Mouse (Mus musculus) heart, embryonic 13.5 days (tissue): ENCODE data around the gene Dlg5. TPM values are rescaled to one million over a fixed set of nuclear protein-coding genes. Genes with fewer than 3 reads are reported as not detected.

Experiments
- ATAC-seq: fragments of 200-750 bp; cut with Nextera tagmentation; 2 replicates; pipeline ENCODE4 v1.8.0; 2017; ENCODE audit warnings: moderate TSS enrichment; ENCODE audit not compliant: insufficient number of reproducible peaks, low FRiP score, low TSS enrichment; ENCODE audit errors: extremely low read depth
- H3K27ac ChIP-seq: fragments of 300-500 bp; sonication (generic); replicated peaks from 2 replicates; pipeline ENCODE4 v1.5.1; 2015; ENCODE audit warnings: moderate library complexity, mild to moderate bottlenecking, inconsistent platforms
- H3K27me3 ChIP-seq: fragments of 300-500 bp; sonication (generic); replicated peaks from 2 replicates; pipeline ENCODE4 v1.6.1; 2015; ENCODE audit warnings: mild to moderate bottlenecking, inconsistent platforms
- H3K36me3 ChIP-seq: fragments of 300-500 bp; sonication (generic); 2 replicates; pipeline ENCODE4 v1.6.1; 2015; ENCODE audit warnings: mild to moderate bottlenecking, inconsistent platforms
- H3K4me1 ChIP-seq: fragments of 300-500 bp; sonication (generic); 2 replicates; pipeline ENCODE4 v1.6.1; 2015; ENCODE audit warnings: inconsistent platforms
- H3K4me2 ChIP-seq: fragments of 300-500 bp; sonication (generic); 2 replicates; pipeline ENCODE4 v1.6.1; 2015; ENCODE audit warnings: inconsistent platforms, mild to moderate bottlenecking, moderate library complexity
- H3K4me3 ChIP-seq: fragments of 300-500 bp; sonication (generic); 2 replicates; pipeline ENCODE4 v1.5.1; 2015; ENCODE audit warnings: moderate library complexity, mild to moderate bottlenecking, inconsistent platforms
- H3K9ac ChIP-seq: fragments of 300-500 bp; sonication (generic); 2 replicates; pipeline ENCODE4 v1.6.1; 2015; ENCODE audit warnings: inconsistent platforms, mild to moderate bottlenecking, moderate library complexity
- H3K9me3 ChIP-seq: fragments of 300-500 bp; sonication (generic); 2 replicates; pipeline ENCODE4 v1.6.1; 2016; ENCODE audit warnings: inconsistent platforms
- WGBS: fragments of 180-500 bp; shearing (Covaris S2); methylation state at CpG from one replicate; pipeline ENCODE4 v1.1.7; 2015; ENCODE audit warnings: mixed read lengths; 5-methylcytosine and 5-hydroxymethylcytosine counted together
- microRNA-seq: library from miRNA; unstranded; fragments of <30 nt; microRNA quantifications from one replicate; pipeline ENCODE4, GENCODE M21; 2016
- polyA plus RNA-seq: library from polyadenylated mRNA; unstranded; fragments of >200 nt; fragmentation: Nextera tagmentation; extraction: Ambion mirVana; gene quantifications from 2 replicates; pipeline ENCODE4 v1.2.1, GENCODE M21; 2015

Gene Dlg5
- polyA plus RNA-seq, 1 experiment from 2014 or later: 10.4 TPM

- Histone ChIP-seq H3K36me3 (no peaks in the 10 kb centered on the region), H3K4me2 (no peak overlapping the region), H3K27me3 (no peaks in the 10 kb centered on the region; the same call in 1 of the 2 replicates), H3K27ac (no peak overlapping the region), H3K4me1 (no peaks in the 10 kb centered on the region), H3K9ac (no peak overlapping the region), H3K4me3 (no peak overlapping the region), H3K9me3 (no peaks in the 10 kb centered on the region)
- WGBS: 83% methylated on average over 2 of the region's 2 CpGs
- ATAC-seq: no peak
Observed at GRCm38 (mm10) chr14:24106734-24107133, 139.0 kb downstream of the Dlg5 start.

GRCm38 (mm10) chr14:24098828-24099227 is 146.9 kb downstream of the Dlg5 start:
- Histone ChIP-seq H3K9me3 (no peaks in the 10 kb centered on the region), H3K4me1 (peaks cover 12% of the 10 kb centered on the region), H3K36me3 (no peaks in the 10 kb centered on the region), H3K27me3 (no peaks in the 10 kb centered on the region), H3K4me3 (no peak overlapping the region), H3K27ac (no peak overlapping the region), H3K4me2 (no peak overlapping the region), H3K9ac (no peak overlapping the region)
- 66% methylated on average over 4 of the region's 4 CpGs for WGBS
- ATAC-seq: no peak

- Histone ChIP-seq H3K27ac (no peak overlapping the region), H3K9me3 (no peaks in the 10 kb centered on the region), H3K36me3 (no peaks in the 10 kb centered on the region), H3K4me1 (peaks cover 22% of the 10 kb centered on the region), H3K4me3 (no peak overlapping the region), H3K27me3 (no peaks in the 10 kb centered on the region), H3K4me2 (no peak overlapping the region), H3K9ac (no peak overlapping the region)
- no peak for ATAC-seq
- 84% methylated on average over 1 of the region's 1 CpGs for WGBS
Observed at GRCm38 (mm10) chr14:24094656-24095055, 151.1 kb downstream of the Dlg5 start.

GRCm38 (mm10) chr14:24093221-24093620 is 152.5 kb downstream of the Dlg5 start:
- Histone ChIP-seq H3K4me1 (peaks cover 18% of the 10 kb centered on the region), H3K4me2 (no peak overlapping the region), H3K27me3 (no peaks in the 10 kb centered on the region), H3K27ac (no peak overlapping the region), H3K9me3 (no peaks in the 10 kb centered on the region), H3K9ac (no peak overlapping the region), H3K36me3 (no peaks in the 10 kb centered on the region), H3K4me3 (no peak overlapping the region)
- 89% methylated on average over 4 of the region's 4 CpGs for WGBS
- ATAC-seq: no peak

GRCm38 (mm10) chr14:24092391-24092790 is 153.3 kb downstream of the Dlg5 start:
- Histone ChIP-seq H3K27me3 (no peaks in the 10 kb centered on the region), H3K4me1 (peaks cover 18% of the 10 kb centered on the region), H3K4me2 (no peak overlapping the region), H3K9me3 (no peaks in the 10 kb centered on the region), H3K4me3 (no peak overlapping the region), H3K36me3 (no peaks in the 10 kb centered on the region), H3K9ac (no peak overlapping the region), H3K27ac (no peak overlapping the region)
- ATAC-seq: no peak
- 78% methylated on average over 3 of the region's 3 CpGs for WGBS

GRCm38 (mm10) chr14:24090790-24091189 is 154.9 kb downstream of the Dlg5 start:
- Histone ChIP-seq H3K9me3 (no peaks in the 10 kb centered on the region), H3K36me3 (no peaks in the 10 kb centered on the region), H3K4me1 (peaks cover 29% of the 10 kb centered on the region), H3K27ac (no peak overlapping the region), H3K9ac (no peak overlapping the region), H3K4me3 (no peak overlapping the region), H3K4me2 (no peak overlapping the region), H3K27me3 (no peaks in the 10 kb centered on the region)
- ATAC-seq: no peak
- 23% methylated on average over 1 of the region's 1 CpGs for WGBS

GRCm38 (mm10) chr14:24089181-24089580 is 156.5 kb downstream of the Dlg5 start:
- H3K4me3 ChIP-seq: no peak overlapping the region
- ATAC-seq: no peak
- 79% methylated on average over 3 of the region's 3 CpGs for WGBS
- H3K9ac ChIP-seq: no peak overlapping the region
- H3K4me2 ChIP-seq: no peak overlapping the region
- H3K4me1 ChIP-seq: peaks cover 21% of the 10 kb centered on the region
- no peaks in the 10 kb centered on the region for H3K9me3 ChIP-seq
- H3K27ac ChIP-seq: no peak overlapping the region
- no peaks in the 10 kb centered on the region for H3K27me3 ChIP-seq
- no peaks in the 10 kb centered on the region for H3K36me3 ChIP-seq

- 89% methylated on average over 3 of the region's 3 CpGs for WGBS
- no peak overlapping the region for H3K4me3 ChIP-seq
- peaks cover 22% of the 10 kb centered on the region for H3K4me1 ChIP-seq
- H3K27ac ChIP-seq: no peak overlapping the region
- ATAC-seq: no peak
- H3K36me3 ChIP-seq: no peaks in the 10 kb centered on the region
- no peak overlapping the region for H3K9ac ChIP-seq
- H3K4me2 ChIP-seq: no peak overlapping the region
- H3K27me3 ChIP-seq: peaks cover 4% of the 10 kb centered on the region; the same call in 1 of the 2 replicates
- no peaks in the 10 kb centered on the region for H3K9me3 ChIP-seq
Observed at GRCm38 (mm10) chr14:24087430-24087829, 158.3 kb downstream of the Dlg5 start.

- 50% methylated on average over 5 of the region's 5 CpGs for WGBS
- no peak for ATAC-seq
- Histone ChIP-seq H3K36me3 (no peaks in the 10 kb centered on the region), H3K27ac (no peak overlapping the region), H3K9me3 (no peaks in the 10 kb centered on the region), H3K27me3 (peaks cover 5% of the 10 kb centered on the region; the same call in 1 of the 2 replicates), H3K4me3 (no peak overlapping the region), H3K9ac (no peak overlapping the region), H3K4me2 (no peak overlapping the region), H3K4me1 (peaks cover 28% of the 10 kb centered on the region)
Observed at GRCm38 (mm10) chr14:24086481-24086880, 159.2 kb downstream of the Dlg5 start.

Small RNA genes within 50 kb of the gene (microRNA-seq; reads per million reads assigned to microRNA genes)
- gene Mir7210: not detected

Other genes starting within 250 kb of the Dlg5 start
- gene Kcnma1, start 231.4 kb downstream of the Dlg5 start, polyA plus RNA-seq: 0.19 and 0.36 TPM in 2 replicates
- not detected in 2 replicates for gene E330034G19Rik, start 47.3 kb upstream of the Dlg5 start, polyA plus RNA-seq
- 12.6 and 13.8 TPM in 2 replicates for gene Polr3a, start 241.1 kb upstream of the Dlg5 start, polyA plus RNA-seq
- 597 and 600 TPM in 2 replicates for gene Rps24, start 241.2 kb upstream of the Dlg5 start, polyA plus RNA-seq